Mouse (Mus musculus): ENCODE results near the gene Elmo1.
"Not testable (repeated sequence)": the region's sequence is repeated elsewhere in the genome, so short reads cannot be mapped to it uniquely, and the experiment has no call there.

The Elmo1 gene

DNA sequence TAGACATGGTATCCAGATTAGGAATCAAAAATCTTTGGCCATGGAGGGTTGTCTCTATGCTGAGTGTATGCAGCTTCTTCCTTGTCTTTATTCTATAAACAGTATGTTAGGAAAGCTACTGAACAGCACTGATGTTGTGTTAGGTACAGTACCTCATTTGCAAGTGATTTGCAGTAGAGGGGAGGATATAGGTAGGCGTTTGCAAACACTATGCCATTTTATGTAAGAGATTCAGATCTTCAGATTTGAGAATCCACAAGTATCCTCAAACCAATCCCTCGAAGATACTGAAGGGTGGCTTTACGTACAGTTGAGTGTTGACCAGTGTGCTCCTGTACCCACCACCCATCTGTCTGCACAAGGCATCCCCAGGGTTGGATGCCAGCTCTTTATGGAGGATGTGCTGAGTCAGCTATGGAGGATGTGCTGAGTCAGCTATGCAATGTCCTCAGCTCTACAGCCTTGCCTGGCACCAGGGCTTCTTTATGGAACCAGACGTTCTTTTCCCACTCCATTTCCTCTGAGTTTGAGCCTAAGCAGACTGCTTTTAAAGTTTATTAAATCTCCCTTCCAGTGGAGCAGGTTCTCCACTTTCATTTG lies 465.6 kb downstream of the Elmo1 start:
- no peak for DNase-seq

DNA sequence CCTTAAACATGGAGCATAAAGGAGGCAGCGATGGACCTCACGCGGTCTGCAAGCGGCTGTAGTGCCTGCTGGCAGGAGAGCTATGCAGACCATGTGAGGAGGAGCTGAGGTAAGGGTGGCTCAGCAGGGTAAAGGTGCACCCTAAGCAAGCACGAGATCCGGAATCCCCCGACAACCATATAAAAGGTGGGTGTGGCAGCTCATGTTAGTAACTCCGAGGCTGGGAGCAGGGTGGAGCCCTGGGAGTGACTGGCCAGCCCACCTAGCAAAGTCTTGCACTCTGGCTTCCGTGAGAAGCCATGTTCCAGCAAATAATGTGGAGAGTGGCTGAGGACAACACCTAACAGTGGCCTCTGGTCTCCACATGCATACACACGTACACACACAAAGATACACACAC lies 466.3 kb downstream of the Elmo1 start:
- DNase-seq = no peak

DNA sequence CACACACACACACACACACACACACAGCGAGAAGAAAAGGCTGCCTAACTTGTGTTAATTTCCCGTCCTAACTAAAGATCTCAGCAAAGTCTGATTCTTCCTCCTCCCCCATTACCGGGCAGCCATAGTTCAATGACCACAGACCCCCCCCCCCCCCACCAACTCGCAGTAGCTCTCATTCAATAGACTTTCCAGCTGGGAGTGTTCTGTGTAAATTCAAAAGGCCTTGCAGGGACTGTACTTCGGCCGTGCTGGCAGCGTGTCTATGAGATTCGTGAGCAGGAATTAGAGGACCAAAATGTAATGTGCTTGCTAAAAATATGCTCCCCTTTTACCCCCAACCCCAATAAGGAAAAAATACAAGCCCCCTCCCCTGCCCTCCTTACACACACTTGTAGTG lies 466.8 kb downstream of the Elmo1 start:
- no peak for DNase-seq

DNA sequence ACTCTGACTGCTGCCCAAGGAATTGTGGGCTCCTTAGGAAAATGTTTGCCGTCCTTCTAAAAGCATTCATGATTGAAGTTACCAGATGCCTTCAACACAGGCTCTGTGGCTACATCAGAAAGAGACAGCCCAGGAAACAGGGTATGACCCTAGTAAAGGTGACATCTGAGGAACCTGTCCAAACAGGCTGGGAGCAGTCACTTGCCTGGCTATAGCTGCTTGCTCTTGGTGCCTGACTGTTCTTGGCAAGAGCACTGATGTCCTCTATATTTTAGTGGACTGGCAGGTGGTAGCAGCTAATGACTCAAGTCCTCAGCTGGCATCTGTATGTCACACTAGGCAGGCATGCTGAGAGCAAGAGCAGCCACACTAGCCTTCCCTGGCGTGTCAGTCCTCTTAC lies 468.0 kb downstream of the Elmo1 start:
- DNase-seq = peak; percentile 86

DNA sequence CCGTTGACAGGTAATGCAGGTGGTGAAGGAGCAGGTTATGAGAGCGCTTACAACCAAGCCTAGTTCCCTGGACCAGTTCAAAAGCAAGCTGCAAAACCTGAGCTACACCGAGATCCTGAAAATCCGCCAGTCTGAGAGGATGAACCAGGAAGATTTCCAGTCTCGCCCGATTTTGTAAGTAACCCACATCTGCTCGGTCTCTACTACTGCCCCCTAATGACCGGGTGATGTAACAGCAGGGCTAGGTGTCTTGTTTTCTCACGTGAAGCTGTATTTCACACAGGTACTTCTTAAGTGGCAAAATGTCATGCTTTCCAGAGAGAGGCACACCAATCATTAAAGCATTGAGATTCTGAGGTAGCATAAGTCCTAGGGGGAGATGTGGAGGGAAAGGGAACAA lies 474.0 kb downstream of the Elmo1 start:
- no peak for DNase-seq

DNA sequence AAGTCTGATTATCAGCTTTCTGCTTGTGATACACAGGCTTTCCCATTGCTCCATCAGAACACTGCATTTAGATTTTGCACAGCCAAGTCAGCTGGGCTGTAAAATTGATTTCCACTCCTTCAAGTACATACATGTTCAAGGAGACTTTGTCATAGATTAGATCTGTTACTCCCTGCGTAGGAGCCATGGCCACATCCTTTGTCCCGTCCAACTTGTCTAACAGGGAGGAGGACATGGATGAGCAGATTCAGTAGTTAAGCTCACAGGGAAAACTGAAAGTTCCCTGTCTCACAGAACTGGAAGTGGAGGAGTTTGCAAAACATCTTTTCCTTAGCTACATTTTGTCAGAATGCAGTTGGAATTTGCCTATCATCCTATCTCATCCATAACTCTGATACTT lies 484.8 kb downstream of the Elmo1 start:
- no peak for DNase-seq

DNA sequence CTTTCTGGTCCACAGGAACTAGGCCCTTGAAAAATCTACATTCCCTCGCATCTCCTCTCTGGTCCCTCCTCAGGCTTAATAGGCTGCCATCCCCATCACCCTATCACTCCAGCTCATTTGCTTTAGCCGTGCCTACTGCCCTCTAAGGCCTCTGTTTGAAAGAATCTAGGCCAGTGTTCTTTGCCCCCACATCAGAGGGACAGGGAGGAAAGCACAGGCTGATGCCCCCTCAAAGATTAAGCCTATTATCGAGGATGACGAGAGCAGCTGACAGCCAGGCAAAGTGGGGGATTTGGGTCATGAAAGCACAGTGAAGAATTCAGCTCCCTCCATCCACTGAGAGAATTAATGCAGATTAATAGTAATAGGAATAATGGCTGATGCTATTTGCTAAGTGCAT lies 495.5 kb downstream of the Elmo1 start:
- DNase-seq = no peak

DNA sequence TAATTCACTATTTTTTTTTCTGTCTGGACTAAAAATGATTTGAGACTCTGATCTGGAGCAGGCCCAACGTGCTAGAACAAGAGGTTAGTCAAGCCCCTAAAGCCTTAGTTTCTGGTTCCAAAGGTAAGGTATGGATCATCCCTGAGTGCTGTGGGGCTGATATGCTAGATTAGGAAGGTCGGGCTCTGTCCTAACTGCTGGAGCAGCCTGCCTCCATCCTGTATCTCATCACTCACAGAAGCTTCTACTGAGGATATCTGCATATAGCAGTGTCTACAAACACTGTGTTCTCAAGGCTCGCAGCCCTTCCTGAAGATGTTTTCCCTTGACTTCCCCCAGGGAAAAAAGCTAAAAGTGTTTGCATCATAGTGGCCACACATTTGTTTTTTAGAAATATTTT lies 496.1 kb downstream of the Elmo1 start:
- DNase-seq = no peak

DNA sequence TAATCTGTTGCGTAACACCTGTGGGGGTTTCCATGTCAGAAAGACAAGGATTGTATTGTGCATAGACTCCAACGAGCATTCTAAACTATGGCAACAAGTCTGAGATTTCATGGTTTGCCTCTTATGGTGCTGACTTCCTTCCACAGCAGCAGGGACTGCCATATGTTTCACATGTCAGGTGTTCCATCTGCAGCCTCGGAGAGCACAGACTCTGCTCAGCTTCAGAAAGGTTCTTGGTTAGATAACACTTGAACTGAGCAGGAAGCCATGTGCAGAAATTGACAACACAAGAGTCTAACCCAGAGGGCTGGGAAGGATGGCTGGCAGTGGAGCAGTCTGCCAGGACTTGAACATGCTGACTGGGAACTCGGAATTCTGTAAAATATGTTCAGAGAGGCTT lies 500.6 kb downstream of the Elmo1 start:
- peak; percentile 26 for DNase-seq

DNA sequence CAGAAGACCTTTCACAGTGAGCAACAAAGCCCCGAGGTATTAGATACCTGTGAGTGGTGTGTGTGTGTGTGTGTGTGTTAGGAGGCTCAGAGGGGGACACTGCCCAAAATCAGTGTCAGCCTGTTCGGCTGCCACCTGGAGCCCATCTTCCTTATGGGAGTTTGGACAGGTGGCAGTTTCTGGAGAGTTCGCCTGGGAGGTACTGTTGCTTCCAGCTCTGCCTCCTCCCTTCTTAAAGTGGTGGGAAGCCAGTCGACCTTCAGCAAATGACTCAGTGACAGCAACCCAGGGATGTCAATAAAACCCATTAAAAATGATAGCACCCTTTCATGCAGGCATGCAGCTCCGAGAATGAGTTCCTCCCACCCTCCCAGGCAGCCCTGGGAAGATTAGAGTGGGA lies 506.9 kb downstream of the Elmo1 start:
- DNase-seq = peak; percentile 45

DNA sequence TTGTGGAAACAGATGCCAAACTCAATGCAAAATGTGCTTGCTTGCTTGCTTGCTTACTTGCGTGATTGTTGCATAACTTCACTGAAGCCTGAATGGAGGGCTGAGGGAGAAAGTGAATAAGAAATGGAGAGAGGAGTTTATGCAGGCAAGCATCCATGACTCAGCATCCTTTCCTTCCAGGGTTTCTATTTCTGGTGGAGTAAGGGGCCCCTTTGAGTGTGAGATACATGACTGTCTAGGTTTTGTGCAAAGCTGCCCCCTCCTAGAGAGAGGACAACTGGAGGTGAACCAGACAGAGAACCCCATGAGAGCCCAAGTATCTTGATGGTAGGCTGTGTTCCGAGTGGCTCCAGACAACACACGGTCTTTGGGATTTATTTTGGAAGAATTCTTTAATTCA lies 508.2 kb downstream of the Elmo1 start:
- no peak for DNase-seq

DNA sequence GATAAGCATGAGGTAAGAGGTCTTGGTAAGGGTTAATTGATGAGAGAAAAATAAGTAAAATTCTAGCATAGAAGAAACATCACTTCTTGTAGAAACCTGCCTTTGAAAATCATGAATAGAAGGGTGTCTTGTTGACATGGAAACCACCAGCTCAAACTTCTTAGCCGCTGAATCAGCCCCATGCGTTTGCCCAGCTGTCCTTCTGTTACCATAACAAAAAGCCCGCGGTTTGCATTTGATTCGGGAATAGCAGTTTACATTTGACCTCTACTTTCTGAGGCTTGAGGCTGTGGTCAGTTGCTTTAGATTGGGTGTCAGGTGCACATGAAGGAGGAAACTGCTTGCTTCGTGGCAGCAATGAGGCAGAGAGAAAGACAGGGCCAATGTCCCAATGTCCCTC lies 509.9 kb downstream of the Elmo1 start:
- no peak for DNase-seq

DNA sequence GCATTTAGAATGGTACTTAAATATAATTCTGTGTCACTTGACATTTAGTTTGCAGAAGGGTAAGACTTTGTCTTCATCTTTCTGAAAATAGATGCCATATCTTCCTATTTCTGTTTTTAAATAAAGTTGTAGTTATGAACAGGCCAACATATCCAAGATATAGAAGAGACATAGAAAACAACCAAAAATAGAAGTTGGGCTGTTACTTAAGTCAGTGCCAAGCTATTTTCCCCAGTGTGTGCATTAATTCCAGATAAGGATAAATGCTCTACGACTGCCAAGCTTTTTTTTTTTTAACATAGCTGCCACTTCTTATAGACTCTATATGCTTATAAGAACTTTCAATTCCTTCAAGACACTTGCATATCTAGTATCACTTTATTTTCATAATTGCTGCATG lies 511.0 kb downstream of the Elmo1 start:
- no peak for DNase-seq

DNA sequence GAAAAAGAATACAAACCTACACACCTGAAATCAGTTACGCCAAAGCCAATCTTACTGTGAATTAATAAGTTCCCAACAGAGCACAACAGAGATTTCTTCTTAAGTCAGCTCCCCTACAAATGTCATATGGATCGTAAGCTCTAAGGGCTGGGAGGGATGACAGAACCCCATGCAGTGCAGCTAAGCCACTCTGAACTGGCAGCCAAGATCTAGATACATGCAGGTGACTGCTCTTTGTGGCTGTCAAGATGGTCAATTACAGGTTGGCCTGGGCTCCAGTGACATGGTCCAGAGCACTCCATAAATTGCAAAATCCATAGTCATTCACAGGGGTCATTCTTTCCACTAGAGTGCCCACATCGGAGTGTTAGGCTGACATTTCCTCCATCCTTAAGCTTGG lies 516.5 kb downstream of the Elmo1 start:
- peak; percentile 35 for DNase-seq

DNA sequence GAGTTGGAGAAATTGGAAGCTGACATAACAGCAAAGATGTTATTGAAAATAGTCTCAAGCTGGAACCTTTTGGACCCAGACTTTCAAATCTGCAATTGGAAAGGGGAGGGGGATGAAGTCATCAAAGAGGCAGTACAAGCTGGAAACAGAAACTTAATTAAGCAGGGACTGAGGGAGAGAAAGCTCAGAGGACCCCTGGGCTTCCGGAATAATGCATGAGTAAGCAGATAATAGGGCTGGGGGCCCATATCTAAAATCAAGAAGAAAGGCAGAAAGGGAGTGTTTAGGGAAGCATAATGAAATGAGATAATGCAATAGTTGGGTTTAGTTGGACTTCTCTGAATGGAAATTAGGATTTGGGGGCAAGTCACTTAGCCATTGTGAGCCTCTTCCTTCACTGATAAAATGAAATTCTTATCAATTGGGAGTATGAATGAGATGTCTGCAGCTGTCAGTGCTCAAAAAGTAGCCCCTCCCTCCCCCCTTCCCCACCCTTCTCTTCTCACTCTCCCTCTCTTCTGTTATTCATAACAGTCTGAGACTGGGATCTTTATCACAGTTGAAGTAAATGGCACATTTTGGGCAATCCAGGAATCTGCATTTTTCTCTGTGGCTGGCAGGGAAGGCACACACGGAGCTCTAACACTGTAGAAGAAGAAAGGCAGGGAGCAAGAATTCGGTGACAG lies 518.8 kb downstream of the Elmo1 start:
- DNase-seq = no peak

DNA sequence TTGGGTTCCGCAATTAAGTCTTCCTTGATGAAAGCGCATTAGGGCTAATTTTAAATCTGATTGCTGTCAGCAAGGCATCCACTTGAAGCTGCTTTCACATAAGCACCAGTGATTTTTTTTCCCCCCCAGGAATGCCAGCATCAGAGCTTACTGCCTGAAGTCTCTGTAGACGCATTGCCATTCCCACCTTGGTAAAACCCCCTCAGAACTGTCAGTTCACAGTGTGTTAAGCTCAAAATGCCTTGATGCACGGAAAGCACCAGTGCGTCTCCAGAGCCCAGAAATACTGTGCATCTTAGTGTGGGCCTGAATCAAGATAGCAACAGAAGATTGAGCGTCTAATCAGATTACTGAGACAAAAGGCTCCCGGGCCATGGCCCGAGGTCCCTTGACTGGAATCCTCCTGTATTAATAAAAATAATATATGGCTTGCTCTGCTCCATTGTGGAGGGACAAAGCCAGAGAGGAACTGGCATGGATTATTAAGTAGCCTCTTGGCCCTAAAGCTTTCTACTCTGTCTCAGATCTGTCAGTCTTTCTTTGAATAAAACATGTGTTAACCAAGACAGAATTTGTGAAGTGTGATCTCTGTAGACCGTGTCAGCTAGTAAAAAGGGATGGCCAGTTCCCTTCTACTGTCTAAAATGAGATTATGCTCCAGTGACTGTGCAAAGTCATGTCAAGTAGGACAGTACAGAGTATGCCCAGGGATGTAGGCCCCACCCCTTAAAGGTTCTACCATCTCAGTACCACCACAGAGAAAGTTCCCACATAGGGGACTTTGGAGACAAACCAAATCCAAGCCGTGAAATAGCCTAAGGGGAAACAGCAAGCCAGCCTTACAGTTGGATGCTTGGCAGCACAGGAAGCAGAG lies 525.4 kb downstream of the Elmo1 start:
- no peak for DNase-seq

DNA sequence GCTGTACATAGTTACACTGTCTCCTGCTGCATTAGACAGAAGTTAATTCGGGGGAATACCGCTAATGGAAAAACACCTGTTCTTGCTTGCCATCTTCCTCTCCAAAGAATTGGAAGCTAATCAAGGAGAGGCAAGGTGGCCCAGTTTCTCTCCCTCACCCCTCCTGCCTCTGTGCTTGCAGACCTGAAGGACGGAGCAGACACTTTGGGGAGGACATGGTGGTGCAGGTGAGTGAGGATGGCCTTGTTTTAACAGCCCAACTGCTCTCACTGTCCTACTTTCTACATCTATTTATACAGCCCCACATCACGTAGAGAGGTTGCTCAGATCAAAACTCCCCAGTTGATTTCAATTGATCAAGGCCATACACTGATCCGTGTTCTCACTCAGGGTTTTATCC lies 529.5 kb downstream of the Elmo1 start:
- peak; percentile 36 for DNase-seq

DNA sequence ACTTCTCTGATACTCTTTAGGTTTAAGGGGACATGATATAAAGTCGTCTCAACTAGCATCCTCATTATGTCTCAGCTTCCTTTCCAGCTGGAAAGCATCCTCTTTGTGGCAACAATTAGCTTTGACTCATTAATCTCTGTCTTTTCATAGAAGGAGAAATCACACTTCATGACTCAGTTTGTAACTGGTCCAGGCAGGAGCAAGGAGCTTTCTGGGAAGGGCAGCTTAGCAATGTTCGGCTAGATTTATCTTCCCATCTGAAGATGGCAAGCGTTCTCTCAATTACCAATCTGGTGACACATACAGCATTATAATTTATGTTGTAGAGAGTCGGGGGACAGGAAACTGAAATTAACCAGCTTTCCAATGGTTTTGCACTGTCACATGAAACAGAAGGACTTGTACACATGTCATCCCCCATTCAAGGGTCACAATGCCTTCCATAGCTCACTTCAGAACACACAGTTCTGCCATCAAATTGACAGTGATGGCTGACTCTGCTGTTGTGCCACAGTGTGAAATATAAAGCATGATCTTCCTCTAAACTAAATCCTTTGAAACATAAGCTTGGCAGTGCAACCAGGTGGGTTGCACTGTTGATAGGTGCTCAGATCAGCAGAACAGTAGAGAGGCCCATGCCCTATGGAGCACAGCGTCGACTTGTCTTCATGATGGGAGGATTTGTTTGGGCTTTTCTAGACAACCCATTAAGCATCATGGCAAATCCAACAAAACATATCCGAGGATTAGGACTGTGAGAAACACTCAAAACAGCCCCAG lies 532.9 kb downstream of the Elmo1 start:
- no peak for DNase-seq

DNA sequence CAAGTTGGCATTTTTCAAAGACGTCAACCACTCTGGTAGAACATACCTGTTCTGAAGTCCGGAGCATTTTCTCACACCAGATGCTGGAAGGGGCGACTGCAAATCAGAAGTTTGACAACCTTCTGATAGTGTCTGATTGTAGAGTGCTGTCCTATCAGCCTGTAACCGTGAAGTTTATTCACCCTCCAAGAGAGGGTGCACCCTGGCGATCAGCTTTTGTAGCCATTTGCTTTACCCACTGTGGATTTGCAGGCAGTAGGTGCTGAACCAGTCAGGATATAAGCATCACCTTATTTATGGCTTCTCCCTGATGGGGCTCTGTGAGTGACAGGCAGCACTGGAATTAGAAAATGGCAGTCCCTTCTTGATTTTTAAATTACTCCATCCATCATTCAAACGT lies 537.4 kb downstream of the Elmo1 start:
- no peak for DNase-seq

DNA sequence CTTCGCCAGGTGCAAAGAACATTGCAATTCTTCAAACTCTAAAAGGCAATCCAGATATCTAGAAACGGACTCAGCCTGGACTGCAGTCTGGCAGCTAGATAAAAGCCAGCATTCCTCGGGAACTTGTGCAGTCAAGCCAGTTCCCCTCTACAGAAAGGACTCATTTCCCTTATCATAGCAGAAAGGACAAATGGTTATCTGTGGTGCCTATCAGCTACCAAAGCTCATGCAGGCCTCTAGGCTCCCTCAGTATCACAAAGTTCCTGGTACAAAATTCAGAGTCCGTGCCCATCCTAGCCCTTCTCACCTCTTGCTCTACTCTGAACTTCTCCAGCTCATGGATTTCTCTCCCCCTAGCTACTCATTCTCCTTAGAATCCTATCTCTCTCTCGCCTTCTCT lies 542.1 kb downstream of the Elmo1 start:
- no peak for DNase-seq

DNA sequence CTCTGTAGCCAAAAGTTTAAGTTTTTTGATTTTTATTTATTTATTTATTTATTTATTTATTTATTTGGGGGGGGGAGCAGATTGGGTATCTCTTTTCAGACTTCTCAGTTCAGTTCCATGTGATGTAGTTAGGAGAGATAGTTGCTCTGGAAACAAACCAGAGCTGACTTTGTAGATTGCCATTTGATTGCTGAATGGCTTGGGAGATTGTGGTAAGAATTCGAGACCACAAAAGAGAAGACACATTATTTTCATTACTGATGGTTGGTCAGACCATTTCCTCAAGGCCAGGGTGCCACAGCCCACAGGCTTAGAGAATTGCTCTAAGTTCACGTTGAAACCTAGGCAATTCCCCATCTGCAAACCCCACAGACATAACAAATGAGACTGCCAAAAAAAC lies 544.3 kb downstream of the Elmo1 start:
- not testable (repeated sequence) for DNase-seq

DNA sequence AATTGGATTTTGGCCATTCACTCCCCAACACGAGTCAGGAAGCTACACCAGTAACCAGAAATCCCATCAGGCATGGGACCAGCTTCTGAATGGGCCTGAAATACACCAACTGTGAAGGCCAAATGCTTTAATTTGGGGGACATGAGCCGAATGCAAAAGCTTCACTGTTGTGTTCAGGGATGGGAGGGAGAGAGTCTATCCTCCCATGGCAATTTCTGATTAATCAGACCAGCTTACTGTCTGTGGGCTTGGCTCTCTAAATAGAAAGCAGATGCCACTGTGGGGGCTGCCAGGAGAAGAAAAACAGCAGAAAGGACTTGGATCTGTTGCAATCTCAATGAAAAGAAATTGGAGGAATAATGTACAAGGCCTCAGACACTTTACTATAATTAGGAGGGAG lies 545.2 kb downstream of the Elmo1 start:
- peak; percentile 64 for DNase-seq

Data from cerebellum, adult 9-11 months (tissue).